Mouse (Mus musculus) ES-E14 (cell line): ENCODE results near the gene Zdhhc14. TPM values are rescaled to one million over a fixed set of nuclear protein-coding genes. Genes with fewer than 3 reads are reported as not detected.

Experiments
- DNase-seq: peaks from one replicate; pipeline ENCODE4 v3.0.0-alpha.2; 2013; ENCODE audit warnings: low read depth, low spot score
- H3K27ac ChIP-seq: 2 replicates; pipeline ENCODE4 v1.5.1; 2012; ENCODE audit warnings: low read depth, mild to moderate bottlenecking, low read length, moderate library complexity, mixed read lengths; ENCODE audit not compliant: poor library complexity, insufficient read depth, severe bottlenecking
- H3K36me3 ChIP-seq: 2 replicates; pipeline ENCODE4 v1.6.1; 2012; ENCODE audit warnings: mild to moderate bottlenecking, low read length, moderate library complexity, mixed read lengths; ENCODE audit not compliant: control insufficient read depth, poor library complexity, insufficient read depth, severe bottlenecking
- H3K4me1 ChIP-seq, 2 experiments: fragments of 150-350 bp in 1 of 2; sonication (generic) in 1 of 2; 2 replicates each; pipeline ENCODE4 v1.6.1; 2012; ENCODE audit warnings: low read length in 2 of 2, mild to moderate bottlenecking in 1 of 2, mixed read lengths in 1 of 2; ENCODE audit not compliant: control insufficient read depth in 2 of 2, insufficient read depth in 2 of 2, poor library complexity in 1 of 2
- H3K4me3 ChIP-seq, 2 experiments: fragments of 150-350 bp in 1 of 2; sonication (generic) in 1 of 2; 2 replicates each; pipeline ENCODE4 v1.5.1; 2012; ENCODE audit warnings: low read length in 2 of 2, low read depth in 1 of 2, mild to moderate bottlenecking in 1 of 2, mixed read lengths in 1 of 2; ENCODE audit not compliant: insufficient read depth in 1 of 2, poor library complexity in 1 of 2, severe bottlenecking in 1 of 2
- H3K9ac ChIP-seq: 2 replicates; pipeline ENCODE4 v1.6.1; 2012; ENCODE audit warnings: low read depth, mild to moderate bottlenecking, low read length, mixed read lengths; ENCODE audit not compliant: poor library complexity, insufficient read depth, severe bottlenecking
- H3K9me3 ChIP-seq: fragments of 150-350 bp; sonication (generic); 2 replicates; pipeline ENCODE4 v1.6.1; 2012; ENCODE audit warnings: low read depth, mild to moderate bottlenecking, low read length; ENCODE audit not compliant: control insufficient read depth, insufficient read depth
- CHD2 ChIP-seq: IDR thresholded peaks from 2 replicates; pipeline ENCODE4 v1.6.1; 2014; ENCODE audit warnings: mild to moderate bottlenecking, low read depth, low read length, inconsistent platforms
- HCFC1 ChIP-seq: IDR thresholded peaks from 2 replicates; pipeline ENCODE4 v1.6.1; 2012; ENCODE audit warnings: low read length, inconsistent platforms, borderline replicate concordance; ENCODE audit not compliant: insufficient read depth
- MAFK ChIP-seq: IDR thresholded peaks from 2 replicates; pipeline ENCODE4 v1.6.1; 2014; ENCODE audit warnings: mild to moderate bottlenecking, low read depth, low read length, inconsistent platforms; ENCODE audit not compliant: insufficient read depth
- ZC3H11A ChIP-seq: IDR thresholded peaks from 2 replicates; pipeline ENCODE4 v1.6.1; 2012; ENCODE audit warnings: low read depth, mild to moderate bottlenecking, inconsistent platforms, low read length, borderline replicate concordance
- ZNF384 ChIP-seq: IDR thresholded peaks from 2 replicates; pipeline ENCODE4 v1.6.1; 2012; ENCODE audit warnings: low read depth, low read length, inconsistent platforms
- in situ Hi-C, 2 experiments: fragments of 600-800 bp; cut with MboI; formaldehyde crosslinking; loops; one replicate each; pipeline ENCODE4 v1.15.1; 2025; ENCODE audit warnings: low sequenced_read_pairs in 2 of 2, inconsistent platforms in 1 of 2; ENCODE audit not compliant: unreplicated experiment in 2 of 2
- total RNA-seq: library from RNA; depleted of rRNA; stranded (reverse); fragments of 300-350 nt; gene quantifications from 2 replicates; pipeline ENCODE4 v1.2.3, GENCODE M21; 2012

Zdhhc14 gene
- total RNA-seq, 1 experiment: 0.76 TPM

- no peak overlapping the region for H3K9ac ChIP-seq
- H3K27ac ChIP-seq: no peak overlapping the region
- H3K4me3 ChIP-seq: no peak overlapping the region
- no peak for DNase-seq
- no peaks in the 10 kb centered on the region for H3K4me1 ChIP-seq
- H3K36me3 ChIP-seq: no peaks in the 10 kb centered on the region
- in situ Hi-C loops: no loop called here
- no peaks in the 10 kb centered on the region for H3K9me3 ChIP-seq
- TF ChIP-seq CHD2 (no peak), MAFK (no peak), ZC3H11A (no peak), HCFC1 (no peak), ZNF384 (no peak)
These were observed 299.9 kb downstream of the Zdhhc14 start for GRCm38 (mm10) chr17:5792164-5792791.

GRCm38 (mm10) chr17:5793593-5793992 is 301.2 kb downstream of the Zdhhc14 start:
- H3K36me3 ChIP-seq: no peaks in the 10 kb centered on the region
- TF ChIP-seq CHD2 (no peak), HCFC1 (no peak), ZNF384 (no peak), MAFK (no peak), ZC3H11A (no peak)
- H3K9ac ChIP-seq: no peak overlapping the region
- in situ Hi-C loops: no loop called here
- no peaks in the 10 kb centered on the region for H3K9me3 ChIP-seq
- DNase-seq: no peak
- no peak overlapping the region for H3K4me3 ChIP-seq
- H3K4me1 ChIP-seq: no peaks in the 10 kb centered on the region
- H3K27ac ChIP-seq: no peak overlapping the region

DNA sequence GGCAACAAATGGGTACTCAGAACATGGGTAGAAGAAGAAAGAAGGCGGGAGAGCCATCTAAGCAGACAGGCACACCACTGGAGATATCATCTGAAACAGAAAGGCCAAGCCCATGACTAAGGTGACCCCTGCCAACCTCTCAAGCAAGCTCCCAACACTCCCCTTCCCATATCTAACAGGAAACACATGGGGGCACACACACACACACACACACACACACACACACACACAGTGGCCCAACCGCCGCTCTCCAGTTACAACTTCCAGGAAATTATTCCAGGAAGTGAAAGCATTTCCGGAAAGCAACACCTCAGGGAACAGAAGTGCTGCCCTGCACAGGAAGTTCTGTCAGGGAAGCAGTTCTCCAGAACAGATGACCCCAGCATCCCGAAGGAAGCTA is 301.9 kb downstream of the Zdhhc14 start:
- Histone ChIP-seq H3K27ac (no peak overlapping the region), H3K9ac (no peak overlapping the region)
- TF ChIP-seq MAFK (no peak), HCFC1 (no peak), ZNF384 (no peak), CHD2 (no peak), ZC3H11A (no peak)

DNA sequence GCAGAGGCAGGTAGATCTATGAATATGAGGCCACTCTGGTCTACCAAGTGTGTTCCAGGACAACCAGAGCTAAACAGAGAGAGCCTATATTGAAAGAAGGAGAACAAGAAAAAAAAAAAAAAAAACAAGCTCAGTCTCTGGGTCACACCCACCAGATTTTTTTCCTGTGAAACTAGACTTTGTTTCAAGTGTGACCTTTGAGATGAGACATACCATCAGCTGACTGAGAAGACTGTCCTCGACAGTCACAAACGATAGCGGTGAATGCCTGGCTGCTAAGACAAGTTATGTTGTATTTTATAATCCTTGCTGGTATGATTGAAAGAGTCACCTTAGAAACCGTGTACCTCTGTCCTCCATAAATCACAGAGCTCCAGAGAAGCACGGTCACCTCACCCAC is 303.0 kb downstream of the Zdhhc14 start:
- in situ Hi-C loops: no loop called here
- no peak overlapping the region for H3K9ac ChIP-seq
- no peak overlapping the region for H3K4me3 ChIP-seq
- H3K4me1 ChIP-seq: no peaks in the 10 kb centered on the region
- TF ChIP-seq MAFK: no peak
- no peak for DNase-seq
- H3K27ac ChIP-seq: no peak overlapping the region
- H3K9me3 ChIP-seq: no peaks in the 10 kb centered on the region
- H3K36me3 ChIP-seq: no peaks in the 10 kb centered on the region

More for the DNA sequence above, 301.9 kb downstream of the Zdhhc14 start:
- Histone ChIP-seq H3K4me3 (no peak overlapping the region), H3K36me3 (no peaks in the 10 kb centered on the region), H3K9me3 (no peaks in the 10 kb centered on the region), H3K4me1 (no peaks in the 10 kb centered on the region)
- no peak for DNase-seq
- in situ Hi-C loops: no loop called here

DNA sequence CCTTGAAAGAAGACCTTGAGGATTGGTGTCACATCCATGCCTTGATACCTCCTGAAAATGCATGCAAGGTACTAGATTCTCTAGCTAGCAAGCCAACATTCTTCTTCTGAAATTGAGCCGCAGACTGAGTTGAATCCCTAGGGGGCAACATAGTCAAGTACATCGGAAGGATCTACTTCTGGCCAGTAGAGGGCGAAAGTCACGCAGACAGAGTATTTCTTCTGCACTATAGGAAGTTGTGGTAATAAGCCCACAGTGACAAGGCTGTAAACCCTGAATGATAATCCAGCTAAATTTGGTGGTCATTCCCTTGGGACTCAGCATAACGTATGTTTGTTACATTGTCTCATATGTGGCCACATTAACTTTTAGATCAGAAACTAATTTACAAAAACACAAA is 303.5 kb downstream of the Zdhhc14 start:
- peak; percentile 57 for DNase-seq
- in situ Hi-C loops: no loop called here
- no peaks in the 10 kb centered on the region for H3K36me3 ChIP-seq
- H3K4me1 ChIP-seq: no peaks in the 10 kb centered on the region
- no peak overlapping the region for H3K9ac ChIP-seq
- no peaks in the 10 kb centered on the region for H3K9me3 ChIP-seq
- no peak overlapping the region for H3K27ac ChIP-seq
- no peak overlapping the region for H3K4me3 ChIP-seq
- TF ChIP-seq ZC3H11A (peak; percentile 93), ZNF384 (no peak)
